Mouse (Mus musculus) ES-Bruce4 (cell line): ENCODE measurements around the gene Naip5.

Experiments used
- CTCF ChIP-seq: IDR thresholded peaks from one replicate; pipeline ENCODE4 v1.8.1; 2011; ENCODE audit warnings: low read depth, low read length
- EP300 ChIP-seq: IDR thresholded peaks from 2 replicates; pipeline ENCODE4 v1.6.1; 2011; ENCODE audit warnings: low read depth, low read length; ENCODE audit not compliant: insufficient read depth
- POLR2A ChIP-seq: IDR thresholded peaks from one replicate; pipeline ENCODE4 v1.8.1; 2011; ENCODE audit warnings: low read length; ENCODE audit not compliant: insufficient read depth

- TF ChIP-seq CTCF (no peak), POLR2A (no peak), EP300 (no peak)
These were observed 42.8 kb downstream of the Naip5 start for GRCm38 (mm10) chr13:100203319-100203718.
